Comparison of ENCODE assay signal across 25 mouse cellular contexts in the genomic region with DNA sequence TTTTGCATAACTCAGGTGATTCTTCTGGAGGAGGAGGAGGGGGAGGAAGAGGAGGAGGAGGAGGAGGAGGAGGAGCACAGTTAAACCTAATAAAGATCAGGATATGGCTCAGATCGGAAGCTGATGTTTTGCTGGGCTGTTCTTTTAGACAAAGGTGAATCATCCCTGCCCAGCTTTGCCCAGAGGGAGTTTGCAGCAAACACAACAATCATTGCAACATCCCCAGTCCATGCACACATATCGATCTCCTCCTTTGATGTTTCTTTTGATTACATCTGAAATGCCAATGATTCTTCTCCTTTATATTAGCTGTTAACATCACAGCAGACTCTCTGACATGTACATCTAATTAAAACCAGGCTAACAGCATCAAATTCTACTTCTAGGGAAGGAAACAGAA.
DNase-seq lines count a peak whose midpoint lies in the region; ATAC-seq and TF ChIP-seq lines count a peak whose summit lies in the region.
"Had no signal": no experiment of that assay in that cellular context is flagged by ENCODE, and none has a peak within 500 bp of the region (broad histone marks: within the 10 kb centered on the region; RNA-seq: fewer than 3 reads in every experiment).

No protein-coding gene starts in this region.

- H3K4me3 ChIP-seq in liver, embryonic 16.5 days (ENCODE audit: low read depth, low read length): no peak overlapping the region
- no peak overlapping the region for H3K4me3 ChIP-seq in myocyte
- H3K4me3 ChIP-seq: forebrain, embryonic 10.5 days; forebrain, embryonic 13.5 days; heart, embryonic 12.5 days; heart, embryonic 15.5 days; hindbrain, embryonic 10.5 days; hindbrain, embryonic 13.5 days had no signal

- no peaks in the 10 kb centered on the region for H3K36me3 ChIP-seq in liver, embryonic 16.5 days (ENCODE audit: control insufficient read depth, insufficient read depth)
- no peaks in the 10 kb centered on the region for H3K36me3 ChIP-seq in myocyte (ENCODE audit: control insufficient read depth, insufficient read depth)
- H3K36me3 ChIP-seq: forebrain, embryonic 10.5 days; heart, embryonic 12.5 days; heart, embryonic 15.5 days; hindbrain, embryonic 10.5 days; hindbrain, embryonic 13.5 days had no signal

- H3ac ChIP-seq in myocyte (ENCODE audit: control insufficient read depth, insufficient read length): no peak overlapping the region

- H3K9ac ChIP-seq in liver, embryonic 16.5 days (ENCODE audit: low read depth, low read length): no peak overlapping the region
- H3K9ac ChIP-seq: forebrain, embryonic 13.5 days; heart, embryonic 12.5 days; heart, embryonic 15.5 days; hindbrain, embryonic 13.5 days had no signal

- TF ChIP-seq POLR2A in myocyte (IDR thresholded peaks at IDR 0.05; ENCODE audit: insufficient read length, low read depth): no peak

- H3K4me2 ChIP-seq in liver, embryonic 16.5 days (ENCODE audit: low read depth, low read length): no peak overlapping the region
- peak overlapping the region; percentile 61 for H3K4me2 ChIP-seq in myocyte (ENCODE audit: low read depth)
- H3K4me2 ChIP-seq: forebrain, embryonic 13.5 days; heart, embryonic 12.5 days; heart, embryonic 15.5 days; hindbrain, embryonic 13.5 days had no signal

- peaks cover 3% of the 10 kb centered on the region for H3K4me1 ChIP-seq in liver, embryonic 16.5 days (ENCODE audit: control insufficient read depth, low read depth, low read length)
- H3K4me1 ChIP-seq: forebrain, embryonic 13.5 days had no signal

- DNase-seq in liver (no peak), 3T3-L1 (ENCODE audit: low read depth, low spot score) (peak; percentile 43), MN1 (ENCODE audit: low spot score) (peak; percentile 35)
- DNase-seq in gastrocnemius, postnatal 4 days (ENCODE audit: low spot score in 2 of 2): no peak
- DNase-seq in heart, adult 11 months: no peak
- DNase-seq: adrenal gland, postnatal 10 days; adrenal gland, postnatal 36 days; cerebellum, adult 18-20 months; cerebellum, adult 9-10 months; cerebellum, postnatal 14 days; gastrocnemius, postnatal 10 days; gastrocnemius, postnatal 36 days; heart, adult 18-20 months; heart, postnatal 10 days; heart, postnatal 36 days had no signal

- 0 out of 2 replicates have a peak, but pooled peaks have one; percentile 30 for ATAC-seq in liver, embryonic 16.5 days (ENCODE audit: low read depth)
- ATAC-seq: forebrain, embryonic 13.5 days; forebrain, embryonic 16.5 days; hindbrain, embryonic 16.5 days had no signal

- H3K27ac ChIP-seq in liver, embryonic 16.5 days (ENCODE audit: low read length): no peak overlapping the region
- H3K27ac ChIP-seq: forebrain, embryonic 13.5 days; heart, embryonic 15.5 days; hindbrain, embryonic 13.5 days had no signal

- peaks cover 5% of the 10 kb centered on the region; the same call in 1 of the 2 replicates for H3K27me3 ChIP-seq in liver, embryonic 16.5 days (ENCODE audit: control insufficient read depth, insufficient read depth, low read depth, low read length)
- no peaks in the 10 kb centered on the region for H3K27me3 ChIP-seq in myocyte (ENCODE audit: control insufficient read depth, insufficient read depth, insufficient read length)
- H3K27me3 ChIP-seq: forebrain, embryonic 13.5 days; heart, embryonic 12.5 days; heart, embryonic 15.5 days; hindbrain, embryonic 13.5 days had no signal

- H3K9me3 ChIP-seq in liver, embryonic 16.5 days (replicated peaks; ENCODE audit: control insufficient read depth, low read length): no peaks in the 10 kb centered on the region; the same call in 1 of the 2 replicates
- H3K9me3 ChIP-seq: forebrain, embryonic 10.5 days; forebrain, embryonic 13.5 days; heart, embryonic 15.5 days; hindbrain, embryonic 13.5 days had no signal

- 47% methylated on average over 2 of the region's 2 CpGs for WGBS in liver, embryonic 16.5 days (ENCODE audit: insufficient replicate concordance)

- no peaks in the 10 kb centered on the region for H3K79me2 ChIP-seq in myocyte (ENCODE audit: control insufficient read depth, insufficient read depth)

TF ChIP-seq in myocyte, 11 proteins besides CTCF, POLR2A, EP300 and RAD21:
- TF ChIP-seq CEBPB (IDR thresholded peaks at IDR 0.05; ENCODE audit: insufficient read depth, poor library complexity, severe bottlenecking) (peak; percentile 93), MAX (IDR thresholded peaks at IDR 0.05; ENCODE audit: low read depth) (no peak)

Comparison
In these comparisons a context has a peak if more than half of its experiments do, and no peak if none do; other contexts are left out.
1. DNase-seq: peak in 3T3-L1 (single experiment) and MN1 (single experiment); none in liver (single experiment), gastrocnemius, postnatal 4 days (0 of 2) and heart, adult 11 months (single experiment).